Mouse (Mus musculus): ENCODE results near the gene Sult2b1. TPM values are rescaled to one million over a fixed set of nuclear protein-coding genes. Genes with fewer than 3 reads are reported as not detected.
A peak's percentile ranks its signal among the peaks of the same experiment; 100 is the strongest.

Gene Sult2b1
- total RNA-seq, 2 experiments from 2014 or later = 1.2 to 6.4 TPM

- no peak for ATAC-seq (replicated peaks; ENCODE audit: poor library complexity)
Measured at GRCm38 (mm10) chr7:45775237-45775636, 9.2 kb downstream of the Sult2b1 start.

GRCm38 (mm10) chr7:45771101-45771500 is 13.4 kb downstream of the Sult2b1 start:
- no peak for ATAC-seq (replicated peaks; ENCODE audit: poor library complexity)

GRCm38 (mm10) chr7:45770427-45771082 is 13.9 kb downstream of the Sult2b1 start:
- ATAC-seq (replicated peaks; ENCODE audit: poor library complexity) = no peak

- no peak for ATAC-seq (replicated peaks; ENCODE audit: poor library complexity)
Measured at GRCm38 (mm10) chr7:45767500-45767899, 17.0 kb downstream of the Sult2b1 start.

- no peak for ATAC-seq (replicated peaks; ENCODE audit: poor library complexity)
Measured at GRCm38 (mm10) chr7:45766764-45767163, 17.7 kb downstream of the Sult2b1 start.

GRCm38 (mm10) chr7:45765995-45766394 is 18.5 kb downstream of the Sult2b1 start:
- no peak for ATAC-seq (replicated peaks; ENCODE audit: poor library complexity)

- ATAC-seq (replicated peaks; ENCODE audit: poor library complexity) = no peak
Measured at GRCm38 (mm10) chr7:45760151-45760550, 24.3 kb downstream of the Sult2b1 start.

GRCm38 (mm10) chr7:45759400-45759799 is 25.1 kb downstream of the Sult2b1 start:
- no peak for ATAC-seq (replicated peaks; ENCODE audit: poor library complexity)

- no peak for ATAC-seq (replicated peaks; ENCODE audit: poor library complexity)
Measured at GRCm38 (mm10) chr7:45755703-45756102, 28.8 kb downstream of the Sult2b1 start.

GRCm38 (mm10) chr7:45750162-45750561 is 34.3 kb downstream of the Sult2b1 start:
- ATAC-seq (replicated peaks; ENCODE audit: poor library complexity) = no peak

- no peak for ATAC-seq (replicated peaks; ENCODE audit: poor library complexity)
Measured at GRCm38 (mm10) chr7:45749401-45749800, 35.1 kb downstream of the Sult2b1 start.

- no peak for ATAC-seq (replicated peaks; ENCODE audit: poor library complexity)
Measured at GRCm38 (mm10) chr7:45748110-45748509, 36.4 kb downstream of the Sult2b1 start.

- ATAC-seq (replicated peaks; ENCODE audit: poor library complexity) = no peak
Measured at GRCm38 (mm10) chr7:45747450-45747849, 37.0 kb downstream of the Sult2b1 start.

- no peak for ATAC-seq (replicated peaks; ENCODE audit: poor library complexity)
Measured at GRCm38 (mm10) chr7:45746518-45746917, 38.0 kb downstream of the Sult2b1 start.

- peak; percentile 62 for ATAC-seq (replicated peaks; ENCODE audit: poor library complexity)
Measured at GRCm38 (mm10) chr7:45744387-45744786, 40.1 kb downstream of the Sult2b1 start.

- peak; percentile 38 for ATAC-seq (replicated peaks; ENCODE audit: poor library complexity)
Measured at GRCm38 (mm10) chr7:45742338-45742737, 42.1 kb downstream of the Sult2b1 start.

GRCm38 (mm10) chr7:45741777-45742176 is 42.7 kb downstream of the Sult2b1 start:
- peak; percentile 74 for ATAC-seq (replicated peaks; ENCODE audit: poor library complexity)

- peak; percentile 43 for ATAC-seq (replicated peaks; ENCODE audit: poor library complexity)
Measured at GRCm38 (mm10) chr7:45741308-45741707, 43.2 kb downstream of the Sult2b1 start.

GRCm38 (mm10) chr7:45739820-45740219 is 44.6 kb downstream of the Sult2b1 start:
- no peak for ATAC-seq (replicated peaks; ENCODE audit: poor library complexity)

- ATAC-seq (replicated peaks; ENCODE audit: poor library complexity) = peak; percentile 77
Measured at GRCm38 (mm10) chr7:45739162-45739763, 45.2 kb downstream of the Sult2b1 start.

GRCm38 (mm10) chr7:45733477-45733876 is 51.0 kb downstream of the Sult2b1 start:
- no peak for ATAC-seq (replicated peaks; ENCODE audit: poor library complexity)

- ATAC-seq (replicated peaks; ENCODE audit: poor library complexity) = peak; percentile 74
Measured at GRCm38 (mm10) chr7:45730727-45731431, 53.6 kb downstream of the Sult2b1 start.

All from megakaryocyte progenitor cell, adult 5-6 weeks (primary cell).